ENCODE assay signal across 14 mouse cellular contexts in the genomic region with DNA sequence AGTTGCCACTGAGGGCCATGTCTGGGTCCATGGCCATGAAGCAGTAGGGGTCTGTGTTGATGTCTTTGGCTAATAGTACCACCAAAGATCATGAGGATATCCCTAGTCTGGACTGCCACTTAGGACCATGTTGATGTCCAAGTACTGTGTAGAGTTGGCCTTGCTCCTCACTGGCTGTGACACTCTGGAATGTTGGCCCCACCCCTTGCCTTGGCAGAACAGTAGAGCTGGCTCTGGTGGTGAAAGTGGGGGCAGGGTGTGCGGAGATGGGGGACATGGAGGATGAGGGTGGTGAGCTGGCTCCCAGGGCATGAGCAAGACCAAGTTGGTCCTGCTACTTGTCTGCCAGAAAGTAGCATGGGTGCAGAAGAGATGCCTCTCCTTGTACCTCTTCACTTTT.
A peak's percentile ranks its signal among the peaks of the same experiment; 100 is the strongest.
DNase-seq lines count a peak whose midpoint lies in the region; ATAC-seq and TF ChIP-seq lines count a peak whose summit lies in the region.
"Had no signal": no experiment of that assay in that cellular context is flagged by ENCODE, and none has a peak within 500 bp of the region (broad histone marks: within the 10 kb centered on the region; RNA-seq: fewer than 3 reads in every experiment).

No protein-coding gene starts in this region.

- no peak for TF ChIP-seq CTCF in gastrocnemius, adult 2 months (IDR thresholded peaks at IDR 0.05)

- H3K36me3 ChIP-seq in hindbrain, embryonic 11.5 days (ENCODE audit: control insufficient read depth, insufficient read depth, low read length): no peaks in the 10 kb centered on the region
- no peaks in the 10 kb centered on the region for H3K36me3 ChIP-seq in hindbrain, embryonic 10.5 days
- no peaks in the 10 kb centered on the region for H3K36me3 ChIP-seq in midbrain, embryonic 14.5 days (ENCODE audit: control insufficient read depth, insufficient read depth, low read length)
- H3K36me3 ChIP-seq in midbrain, embryonic 15.5 days (replicated peaks): no peaks in the 10 kb centered on the region
- H3K36me3 ChIP-seq: limb, embryonic 15.5 days; liver, embryonic 15.5 days had no signal

- DNase-seq in gastrocnemius, postnatal 10 days: peak; percentile 14
- no peak for DNase-seq in gastrocnemius, adult 2 months
- no peak for DNase-seq in hindbrain, embryonic 11.5 days (ENCODE audit: low spot score)
- no peak for DNase-seq in hindbrain, embryonic 10.5 days (ENCODE audit: low spot score)
- DNase-seq in midbrain, embryonic 14.5 days: no peak
- DNase-seq in neural tube, embryonic 10.5 days (ENCODE audit: extremely low spot score, low spot score): no peak
- DNase-seq: kidney, adult 8-10 months; kidney, postnatal 36 days; right cerebral cortex, postnatal 25 days; thymus, adult 2 months had no signal

- no peaks in the 10 kb centered on the region for H3K4me1 ChIP-seq in hindbrain, embryonic 11.5 days (replicated peaks; ENCODE audit: control insufficient read depth, insufficient read depth, low read length)
- no peaks in the 10 kb centered on the region for H3K4me1 ChIP-seq in hindbrain, embryonic 10.5 days (replicated peaks)
- no peaks in the 10 kb centered on the region for H3K4me1 ChIP-seq in midbrain, embryonic 14.5 days (ENCODE audit: control insufficient read depth, insufficient read depth, low read length)
- H3K4me1 ChIP-seq in midbrain, embryonic 15.5 days: no peaks in the 10 kb centered on the region
- H3K4me1 ChIP-seq: limb, embryonic 15.5 days; liver, embryonic 15.5 days had no signal

- no peak overlapping the region for H3K4me3 ChIP-seq in gastrocnemius, adult 2 months
- H3K4me3 ChIP-seq in hindbrain, embryonic 11.5 days (ENCODE audit: low read depth, low read length): no peak overlapping the region
- no peak overlapping the region for H3K4me3 ChIP-seq in hindbrain, embryonic 10.5 days
- H3K4me3 ChIP-seq in midbrain, embryonic 14.5 days (replicated peaks; ENCODE audit: low read depth, low read length): no peak overlapping the region
- no peak overlapping the region for H3K4me3 ChIP-seq in midbrain, embryonic 15.5 days
- H3K4me3 ChIP-seq: limb, embryonic 15.5 days; liver, embryonic 15.5 days had no signal

- H3K4me2 ChIP-seq in hindbrain, embryonic 11.5 days (replicated peaks; ENCODE audit: low read depth, low read length): no peak overlapping the region
- H3K4me2 ChIP-seq in midbrain, embryonic 14.5 days (ENCODE audit: low read length): no peak overlapping the region
- H3K4me2 ChIP-seq in midbrain, embryonic 15.5 days: no peak overlapping the region
- H3K4me2 ChIP-seq: limb, embryonic 15.5 days; liver, embryonic 15.5 days had no signal

- ATAC-seq in hindbrain, embryonic 11.5 days (ENCODE audit: low FRiP score): 0 out of 2 replicates have a peak, but pooled peaks have one; percentile 17
- ATAC-seq in midbrain, embryonic 14.5 days (ENCODE audit: low FRiP score, low TSS enrichment): peak; percentile 66
- ATAC-seq in midbrain, embryonic 15.5 days (replicated peaks): no peak; the same call in 1 of the 2 replicates
- ATAC-seq: inflammation-experienced regulatory T-cells, adult 6 months had no signal

- H3K27ac ChIP-seq in gastrocnemius, adult 2 months: no peak overlapping the region
- H3K27ac ChIP-seq in hindbrain, embryonic 11.5 days (ENCODE audit: low read depth, low read length): no peak overlapping the region
- H3K27ac ChIP-seq in hindbrain, embryonic 10.5 days: no peak overlapping the region
- no peak overlapping the region for H3K27ac ChIP-seq in midbrain, embryonic 14.5 days (replicated peaks; ENCODE audit: low read depth, low read length)
- no peak overlapping the region for H3K27ac ChIP-seq in midbrain, embryonic 15.5 days
- H3K27ac ChIP-seq: limb, embryonic 15.5 days; liver, embryonic 15.5 days had no signal

- no peaks in the 10 kb centered on the region for H3K9me3 ChIP-seq in hindbrain, embryonic 11.5 days (ENCODE audit: control insufficient read depth, low read length)
- no peaks in the 10 kb centered on the region for H3K9me3 ChIP-seq in hindbrain, embryonic 10.5 days
- H3K9me3 ChIP-seq in midbrain, embryonic 14.5 days (ENCODE audit: control insufficient read depth, low read length): no peaks in the 10 kb centered on the region
- H3K9me3 ChIP-seq in midbrain, embryonic 15.5 days: no peaks in the 10 kb centered on the region
- H3K9me3 ChIP-seq: limb, embryonic 15.5 days; liver, embryonic 15.5 days had no signal

- H3K27me3 ChIP-seq in hindbrain, embryonic 11.5 days (ENCODE audit: control insufficient read depth, insufficient read depth, low read length): no peaks in the 10 kb centered on the region
- H3K27me3 ChIP-seq in hindbrain, embryonic 10.5 days (ENCODE audit: insufficient read depth, poor library complexity, severe bottlenecking): no peaks in the 10 kb centered on the region
- no peaks in the 10 kb centered on the region for H3K27me3 ChIP-seq in midbrain, embryonic 14.5 days (ENCODE audit: control insufficient read depth, insufficient read depth, low read length)
- no peaks in the 10 kb centered on the region for H3K27me3 ChIP-seq in midbrain, embryonic 15.5 days (replicated peaks)
- H3K27me3 ChIP-seq: limb, embryonic 15.5 days; liver, embryonic 15.5 days had no signal

- no peak overlapping the region for H3K9ac ChIP-seq in hindbrain, embryonic 11.5 days (ENCODE audit: low read depth, low read length)
- no peak overlapping the region for H3K9ac ChIP-seq in midbrain, embryonic 14.5 days (replicated peaks; ENCODE audit: low read length)
- H3K9ac ChIP-seq in midbrain, embryonic 15.5 days: no peak overlapping the region
- H3K9ac ChIP-seq: limb, embryonic 15.5 days; liver, embryonic 15.5 days had no signal

- 79% methylated on average over 1 of the region's 1 CpGs for WGBS in hindbrain, embryonic 11.5 days
- 83% methylated on average over 1 of the region's 1 CpGs for WGBS in hindbrain, embryonic 10.5 days
- WGBS in midbrain, embryonic 14.5 days: 81% methylated on average over 1 of the region's 1 CpGs
- WGBS in midbrain, embryonic 15.5 days: 84% methylated on average over 1 of the region's 1 CpGs

- intact Hi-C loops in gastrocnemius, adult 2 months (cut with DNase I): no loop called here
